Mouse (Mus musculus) intestine, embryonic 14.5 days (tissue): ENCODE results near the gene Angptl6. TPM values are rescaled to one million over a fixed set of nuclear protein-coding genes. Genes with fewer than 3 reads are reported as not detected.

Experiments used
- ATAC-seq: fragments of 200-750 bp; cut with Nextera tagmentation; replicated peaks from 2 replicates; pipeline ENCODE4 v1.8.0; 2017; ENCODE audit warnings: low read depth, moderate number of reproducible peaks, moderate TSS enrichment, moderate library complexity; ENCODE audit not compliant: low FRiP score, low TSS enrichment
- DNase-seq: peaks from one replicate; pipeline ENCODE4 v3.0.0-alpha.2; 2018; ENCODE audit warnings: low spot score
- H3K27ac ChIP-seq: fragments of 300-500 bp; sonication (generic); 2 replicates; pipeline ENCODE4 v1.5.1; 2014; ENCODE audit warnings: low read depth, mild to moderate bottlenecking, control low read depth
- H3K27me3 ChIP-seq: fragments of 300-500 bp; sonication (generic); replicated peaks from 2 replicates; pipeline ENCODE4 v1.6.1; 2014; ENCODE audit warnings: low read length, control low read depth; ENCODE audit not compliant: control insufficient read depth, insufficient read depth
- H3K36me3 ChIP-seq: fragments of 300-500 bp; sonication (generic); 2 replicates; pipeline ENCODE4 v1.6.1; 2014; ENCODE audit warnings: low read length, control low read depth; ENCODE audit not compliant: control insufficient read depth, insufficient read depth
- H3K4me1 ChIP-seq: fragments of 300-500 bp; sonication (generic); replicated peaks from 2 replicates; pipeline ENCODE4 v1.6.1; 2014; ENCODE audit warnings: low read length, control low read depth, mixed read lengths; ENCODE audit not compliant: control insufficient read depth, insufficient read depth
- H3K4me2 ChIP-seq: fragments of 300-500 bp; sonication (generic); 2 replicates; pipeline ENCODE4 v1.6.1; 2014; ENCODE audit warnings: low read length
- H3K4me3 ChIP-seq: fragments of 300-500 bp; sonication (generic); 2 replicates; pipeline ENCODE4 v1.5.1; 2014; ENCODE audit warnings: low read depth, low read length, control low read depth, mixed read lengths
- H3K9ac ChIP-seq: fragments of 300-500 bp; sonication (generic); 2 replicates; pipeline ENCODE4 v1.6.1; 2014; ENCODE audit warnings: mild to moderate bottlenecking, low read length
- H3K9me3 ChIP-seq: fragments of 300-500 bp; sonication (generic); 2 replicates; pipeline ENCODE4 v1.6.1; 2016; ENCODE audit warnings: low read length, control low read depth; ENCODE audit not compliant: control insufficient read depth
- WGBS: fragments of 180-500 bp; shearing (Covaris S2); extraction: QIAGEN DNeasy Blood & Tissue Kit; methylation state at CpG from one replicate; pipeline ENCODE4 v1.1.7; 2014; 5-methylcytosine and 5-hydroxymethylcytosine counted together
- polyA plus RNA-seq: library from polyadenylated mRNA; unstranded; fragments of >200 nt; fragmentation: Nextera tagmentation; extraction: Ambion mirVana; gene quantifications from 2 replicates; pipeline ENCODE4 v1.2.1, GENCODE M21; 2014

The Angptl6 gene
- polyA plus RNA-seq, 1 experiment from 2014 or later: 8.1 TPM

DNA sequence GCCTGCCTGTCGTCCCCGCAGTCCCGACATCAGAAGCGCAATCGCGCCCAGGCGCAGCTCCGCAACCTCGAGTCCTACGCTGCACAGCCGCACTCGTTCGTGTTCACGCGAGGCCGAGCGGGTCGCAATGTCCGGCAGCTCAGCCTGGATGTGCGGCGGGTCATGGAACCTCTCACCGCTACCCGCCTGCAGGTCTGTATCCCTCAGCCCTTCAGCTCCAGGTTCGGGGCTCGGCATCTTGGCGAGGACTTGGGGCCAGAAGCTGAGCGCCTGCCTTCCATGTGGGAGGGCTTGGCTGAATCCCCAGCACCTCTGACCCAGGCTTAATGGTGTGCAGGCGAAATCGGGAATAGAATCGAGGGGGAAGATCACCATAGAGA, 8.8 kb upstream of the Angptl6 start:
- DNase-seq (no peak), ATAC-seq (no peak)
- WGBS: 0% methylated on average over 30 of the region's 30 CpGs

DNA sequence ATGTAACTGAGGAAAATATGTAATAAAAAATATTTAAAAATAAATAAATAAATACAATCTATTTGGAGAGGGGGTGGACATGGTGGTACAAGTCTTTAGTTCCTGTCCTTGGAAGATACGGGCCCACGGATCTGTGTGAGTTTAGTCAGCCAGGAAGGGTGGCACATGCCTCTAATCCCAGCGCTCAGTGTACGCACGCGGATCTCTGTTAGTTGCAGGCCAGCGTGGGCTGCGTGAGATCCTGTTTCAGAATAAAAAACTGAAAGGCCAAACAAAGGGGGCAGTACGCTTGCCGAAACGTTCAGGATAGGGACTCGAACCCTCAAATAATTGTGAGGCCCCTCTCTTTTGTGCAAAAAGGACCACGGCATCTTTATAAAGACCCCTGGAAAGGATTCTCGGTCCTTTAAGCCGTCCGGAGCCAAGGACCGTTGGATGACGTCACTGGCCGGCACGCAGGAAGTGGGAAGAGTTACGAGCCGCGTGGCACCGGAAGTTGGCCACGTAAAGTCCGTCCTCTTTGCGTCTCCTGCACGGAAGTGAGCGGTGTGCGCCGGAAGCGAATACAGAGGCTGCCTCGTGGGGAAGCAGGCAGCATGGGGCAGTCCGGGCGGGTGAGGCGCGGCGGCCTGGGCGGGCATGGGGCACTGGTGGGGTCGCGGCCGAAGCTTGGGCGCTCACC, 8.3 kb upstream of the Angptl6 start, which contains the start of gene Ppan:
Gene Ppan, plus strand, starts transcription at position 472 of the 682 bp plus-strand sequence.
- Histone ChIP-seq H3K4me1 (0 out of 2 replicates have a peak, but pooled peaks cover 3% of the 10 kb centered on the region), H3K9ac (peak within 1 kb of the TSS; percentile 88), H3K4me3 (peak within 1 kb of the TSS; percentile 65), H3K9me3 (no peaks in the 10 kb centered on the region), H3K4me2 (peak within 1 kb of the TSS; percentile 75), H3K27me3 (no peaks in the 10 kb centered on the region), H3K27ac (peak within 1 kb of the TSS; percentile 94), H3K36me3 (peaks cover 36% of the 10 kb centered on the region)
- peak; percentile 95 for DNase-seq
- under 1% methylated on average over 41 of the region's 43 CpGs for WGBS
- ATAC-seq: peak; percentile 95

More for the DNA sequence above, 8.8 kb upstream of the Angptl6 start:
- Histone ChIP-seq H3K4me2 (peak overlapping the region; percentile 75), H3K27me3 (no peaks in the 10 kb centered on the region), H3K4me1 (0 out of 2 replicates have a peak, but pooled peaks cover 3% of the 10 kb centered on the region), H3K27ac (peak overlapping the region; percentile 94), H3K36me3 (peaks cover 41% of the 10 kb centered on the region), H3K9me3 (no peaks in the 10 kb centered on the region), H3K4me3 (peak overlapping the region; percentile 65), H3K9ac (peak overlapping the region; percentile 88)

DNA sequence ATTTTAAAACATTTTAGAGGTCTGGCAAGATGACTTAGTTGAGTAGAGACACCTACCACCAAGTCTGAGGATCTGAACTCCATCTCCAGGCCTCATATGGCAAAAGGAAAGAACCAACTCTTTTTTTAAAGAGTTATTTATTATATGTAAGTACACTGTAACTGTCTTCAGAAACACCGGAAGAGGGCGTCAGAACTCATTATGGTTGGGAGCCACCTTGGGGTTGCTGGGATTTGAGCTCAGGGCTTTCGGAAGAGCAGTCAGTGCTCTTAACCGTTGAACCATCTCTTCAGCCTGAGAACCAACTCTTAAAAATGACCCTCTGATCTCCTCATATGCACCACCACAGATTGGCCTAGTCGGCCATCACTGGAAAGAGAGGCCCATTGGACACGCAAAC, 7.7 kb upstream of the Angptl6 start:
- Histone ChIP-seq H3K9ac (no peak overlapping the region), H3K27ac (no peak overlapping the region; the same call in 1 of the 2 replicates), H3K9me3 (no peaks in the 10 kb centered on the region), H3K36me3 (peaks cover 30% of the 10 kb centered on the region), H3K27me3 (no peaks in the 10 kb centered on the region), H3K4me1 (0 out of 2 replicates have a peak, but pooled peaks cover 3% of the 10 kb centered on the region), H3K4me2 (peak overlapping the region; percentile 75), H3K4me3 (no peak overlapping the region)
- ATAC-seq (no peak), DNase-seq (no peak)
- WGBS: 93% methylated on average over 6 of the region's 6 CpGs

DNA sequence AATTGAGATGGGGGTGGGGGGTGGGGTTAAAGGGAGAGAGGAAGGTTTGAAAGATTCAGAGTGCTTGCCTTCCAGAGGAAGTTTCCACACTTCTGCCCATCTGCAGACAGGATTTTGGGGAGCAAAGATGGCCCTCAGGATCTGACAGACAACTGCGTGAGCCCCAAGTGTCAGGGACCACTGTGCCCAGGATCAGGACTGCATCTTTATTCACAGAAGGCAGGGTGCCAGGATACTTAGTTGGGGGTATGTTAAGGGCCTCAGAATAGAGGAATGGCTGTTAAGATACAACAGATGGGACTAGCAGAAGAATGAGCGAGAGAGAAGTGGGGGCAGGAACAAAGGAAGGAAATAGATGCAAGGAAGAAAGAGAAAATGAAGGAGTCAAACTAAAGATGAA, 7.0 kb upstream of the Angptl6 start:
- no peak overlapping the region for H3K9ac ChIP-seq
- 0 out of 2 replicates have a peak, but pooled peaks cover 3% of the 10 kb centered on the region for H3K4me1 ChIP-seq
- no peaks in the 10 kb centered on the region for H3K9me3 ChIP-seq
- H3K4me3 ChIP-seq: no peak overlapping the region
- H3K27ac ChIP-seq: no peak overlapping the region
- H3K27me3 ChIP-seq: no peaks in the 10 kb centered on the region
- WGBS: 95% methylated on average over 2 of the region's 2 CpGs
- peaks cover 23% of the 10 kb centered on the region for H3K36me3 ChIP-seq
- DNase-seq (no peak), ATAC-seq (no peak)
- H3K4me2 ChIP-seq: no peak overlapping the region

DNA sequence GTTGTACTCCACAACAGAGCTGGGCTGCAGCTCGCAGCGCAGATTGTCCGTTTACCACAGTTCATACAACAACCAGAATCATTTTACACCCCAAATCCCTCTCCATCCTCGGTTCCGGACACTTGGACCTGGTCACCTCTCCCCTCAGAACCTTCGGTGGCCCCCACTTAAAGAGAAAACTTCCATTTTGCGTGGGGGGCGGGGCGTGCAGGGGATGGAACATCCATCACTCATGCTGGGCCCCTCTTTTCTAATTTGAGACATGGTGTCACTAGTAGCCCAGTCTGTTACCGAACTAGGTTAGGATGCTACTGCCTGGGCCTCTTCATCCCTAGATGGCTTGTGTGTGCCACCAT, 839 bp downstream of the Angptl6 start:
- H3K27me3 ChIP-seq: no peaks in the 10 kb centered on the region
- no peaks in the 10 kb centered on the region for H3K36me3 ChIP-seq
- H3K4me2 ChIP-seq: peak overlapping the region; percentile 66
- H3K4me1 ChIP-seq: peaks cover 5% of the 10 kb centered on the region; the same call in 1 of the 2 replicates
- H3K9ac ChIP-seq: peak overlapping the region; percentile 66
- peak overlapping the region; percentile 36 for H3K4me3 ChIP-seq
- ATAC-seq (0 out of 2 replicates have a peak, but pooled peaks have one; percentile 0), DNase-seq (no peak)
- WGBS: 15% methylated on average over 10 of the region's 10 CpGs
- peak overlapping the region; percentile 91 for H3K27ac ChIP-seq
- no peaks in the 10 kb centered on the region for H3K9me3 ChIP-seq

DNA sequence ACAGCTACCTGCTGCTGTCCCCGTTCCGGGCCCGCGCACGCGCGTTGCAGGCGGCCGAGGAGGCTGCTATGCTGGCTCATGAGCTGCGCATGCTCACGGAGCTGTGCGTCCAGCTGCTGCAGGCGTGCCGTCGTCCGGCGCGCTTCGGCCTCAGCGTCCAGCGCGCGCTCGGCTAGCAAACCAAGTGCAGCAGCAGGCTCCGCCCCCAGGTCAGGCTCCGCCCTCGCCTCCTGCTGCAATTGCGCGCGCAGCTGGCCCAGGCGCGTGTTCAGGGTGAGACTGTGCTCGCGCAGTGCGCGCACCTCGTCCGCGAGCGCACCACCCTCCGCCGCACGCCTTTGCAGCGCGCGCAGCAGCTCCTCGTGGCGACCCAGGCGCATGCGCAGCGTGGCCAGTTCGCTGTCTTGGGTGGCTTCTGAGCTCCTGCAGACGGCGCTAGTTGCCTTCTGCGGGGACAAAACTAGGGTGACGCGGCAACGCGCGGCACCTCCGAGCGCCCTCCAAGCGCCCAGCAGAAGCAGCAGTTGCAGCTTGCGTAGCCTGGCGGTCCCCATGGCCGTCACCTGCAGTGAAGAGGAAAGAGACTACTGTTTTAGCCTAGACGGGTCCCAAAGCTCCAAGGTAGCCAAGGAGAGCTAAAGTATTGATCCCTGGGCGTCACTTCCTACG, 1.4 kb downstream of the Angptl6 start:
- peak overlapping the region; percentile 66 for H3K4me2 ChIP-seq
- H3K36me3 ChIP-seq: no peaks in the 10 kb centered on the region; the same call in 1 of the 2 replicates
- H3K27ac ChIP-seq: peak overlapping the region; percentile 91
- H3K9me3 ChIP-seq: no peaks in the 10 kb centered on the region
- H3K4me1 ChIP-seq: peaks cover 5% of the 10 kb centered on the region; the same call in 1 of the 2 replicates
- H3K4me3 ChIP-seq: peak overlapping the region; percentile 36
- H3K27me3 ChIP-seq: no peaks in the 10 kb centered on the region
- peak; percentile 97 for ATAC-seq
- DNase-seq: peak; percentile 97
- WGBS: under 1% methylated on average over 69 of the region's 69 CpGs
- H3K9ac ChIP-seq: peak overlapping the region; percentile 66

DNA sequence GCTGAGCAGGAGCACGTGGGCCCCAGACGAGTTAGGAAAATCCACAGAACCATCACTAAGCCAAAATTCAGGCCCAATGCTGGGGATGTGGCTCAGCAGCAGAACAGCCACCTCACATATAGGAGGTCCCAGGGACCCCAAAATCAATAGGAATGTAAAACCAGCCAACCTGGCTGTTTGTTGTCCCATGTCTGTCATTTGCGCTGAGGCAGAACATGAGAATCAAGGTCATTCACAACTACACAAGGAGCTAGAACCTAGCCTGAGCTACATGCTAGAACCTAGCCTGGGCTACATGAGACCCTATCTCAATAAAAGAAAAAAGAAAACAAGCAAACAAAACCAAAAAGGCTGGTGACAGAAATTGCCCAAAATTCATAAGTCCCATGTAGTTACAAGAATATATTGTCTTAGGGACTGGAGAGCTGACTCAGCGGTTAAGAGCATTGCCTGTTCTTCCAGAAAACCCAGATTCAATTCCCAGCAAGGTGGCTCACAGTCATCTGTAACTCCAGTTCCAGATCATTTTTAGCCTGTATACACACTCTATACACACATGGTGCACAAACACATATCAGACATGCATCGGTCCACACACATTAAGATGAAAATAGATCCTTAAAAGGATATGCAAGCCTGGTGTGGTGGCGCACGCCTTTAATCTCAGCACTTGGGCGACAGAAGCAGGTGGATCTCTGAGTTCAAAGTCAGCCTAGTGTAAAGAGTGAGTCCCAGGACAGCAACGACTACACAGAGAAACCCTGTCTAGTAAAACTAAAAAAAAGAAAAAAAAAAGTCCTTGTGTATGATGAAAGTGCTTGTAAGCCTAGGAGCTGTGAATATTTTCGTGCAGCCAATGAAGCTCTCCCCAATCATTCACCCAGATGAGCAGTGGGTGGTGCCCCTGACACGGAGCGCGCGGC, 2.1 kb downstream of the Angptl6 start:
- ATAC-seq (0 out of 2 replicates have a peak, but pooled peaks have one; percentile 1), DNase-seq (no peak)
- H3K4me3 ChIP-seq: peak overlapping the region; percentile 33
- H3K27me3 ChIP-seq: no peaks in the 10 kb centered on the region
- peak overlapping the region; percentile 66 for H3K4me2 ChIP-seq
- no peak overlapping the region for H3K27ac ChIP-seq
- no peaks in the 10 kb centered on the region; the same call in 1 of the 2 replicates for H3K36me3 ChIP-seq
- WGBS: 36% methylated on average over 14 of the region's 14 CpGs
- H3K9ac ChIP-seq: peak overlapping the region; percentile 32; the same call in 1 of the 2 replicates
- peaks cover 5% of the 10 kb centered on the region; the same call in 1 of the 2 replicates for H3K4me1 ChIP-seq
- no peaks in the 10 kb centered on the region for H3K9me3 ChIP-seq
